ENCODE assay signal across 11 mouse cellular contexts in genomic region chr17:66711221-66712016, GRCm38 (mm10).
A peak's percentile ranks its signal among the peaks of the same experiment; 100 is the strongest.
DNase-seq lines count a peak whose midpoint lies in the region; ATAC-seq and TF ChIP-seq lines count a peak whose summit lies in the region.
"Had no signal": no experiment of that assay in that cellular context is flagged by ENCODE, and none has a peak within 500 bp of the region (broad histone marks: within the 10 kb centered on the region; RNA-seq: fewer than 3 reads in every experiment).

No protein-coding gene starts in this region.

- intact Hi-C loops in heart, postnatal 25 days (cut with DNase I) = no loop called here

- H3K4me1 ChIP-seq in lung, embryonic 15.5 days = peaks cover 35% of the 10 kb centered on the region
- H3K4me1 ChIP-seq in intestine, embryonic 15.5 days (replicated peaks) = peaks cover 16% of the 10 kb centered on the region
- peaks cover 26% of the 10 kb centered on the region; the same call in 1 of the 2 replicates for H3K4me1 ChIP-seq in small intestine, adult 2 months (ENCODE audit: control insufficient read depth, insufficient read depth, insufficient read length, low read length)
- H3K4me1 ChIP-seq: neural tube, embryonic 13.5 days had no signal

- H3K36me3 ChIP-seq in lung, embryonic 15.5 days = no peaks in the 10 kb centered on the region
- H3K36me3 ChIP-seq in intestine, embryonic 15.5 days = no peaks in the 10 kb centered on the region
- no peaks in the 10 kb centered on the region for H3K36me3 ChIP-seq in small intestine, adult 2 months (ENCODE audit: control insufficient read depth, insufficient read depth, low read length)
- H3K36me3 ChIP-seq: forebrain, embryonic 12.5 days; neural tube, embryonic 13.5 days had no signal

- H3K27ac ChIP-seq in lung, embryonic 15.5 days = peak overlapping the region; percentile 56
- peak overlapping the region; percentile 88 for H3K27ac ChIP-seq in intestine, embryonic 15.5 days
- H3K27ac ChIP-seq in small intestine, adult 2 months (ENCODE audit: insufficient read depth, low read depth, low read length) = peak overlapping the region; percentile 19
- H3K27ac ChIP-seq: forebrain, embryonic 12.5 days; neural tube, embryonic 13.5 days had no signal

- ATAC-seq in lung, embryonic 15.5 days (ENCODE audit: borderline replicate concordance, extremely low read depth, low FRiP score, low TSS enrichment) = peak; percentile 32; the same call in 1 of the 2 replicates
- ATAC-seq in intestine, embryonic 15.5 days = peak; percentile 90

- peak; percentile 89 for DNase-seq in heart, adult 11 months
- no peak for DNase-seq in heart, postnatal 25 days (ENCODE audit: low spot score)
- DNase-seq in lung, postnatal 14 days = no peak
- DNase-seq in cerebellum, postnatal 4 days (ENCODE audit: low spot score in 2 of 2) = no peak
- DNase-seq in ovary, postnatal 10 days (ENCODE audit: low spot score) = no peak
- DNase-seq: kidney, postnatal 10 days had no signal

- WGBS in lung, embryonic 15.5 days = 48% methylated on average over 6 of the region's 6 CpGs
- 38% methylated on average over 6 of the region's 6 CpGs for WGBS in intestine, embryonic 15.5 days
- 13% methylated on average over 6 of the region's 6 CpGs for WGBS in small intestine, adult 2 months

- no peak for TF ChIP-seq POLR2A in small intestine, adult 2 months (IDR thresholded peaks at IDR 0.05; ENCODE audit: low read depth, low read length)

- H3K4me2 ChIP-seq in lung, embryonic 15.5 days = no peak overlapping the region
- H3K4me2 ChIP-seq in intestine, embryonic 15.5 days (replicated peaks) = peak overlapping the region; percentile 22; the same call in 1 of the 2 replicates
- H3K4me2 ChIP-seq: forebrain, embryonic 12.5 days; neural tube, embryonic 13.5 days had no signal

- no peak overlapping the region for H3K9ac ChIP-seq in lung, embryonic 15.5 days
- H3K9ac ChIP-seq in intestine, embryonic 15.5 days = no peak overlapping the region
- H3K9ac ChIP-seq: forebrain, embryonic 12.5 days; neural tube, embryonic 13.5 days had no signal

- no peaks in the 10 kb centered on the region for H3K9me3 ChIP-seq in lung, embryonic 15.5 days
- H3K9me3 ChIP-seq in intestine, embryonic 15.5 days = no peaks in the 10 kb centered on the region
- H3K9me3 ChIP-seq: forebrain, embryonic 12.5 days; neural tube, embryonic 13.5 days had no signal

- TF ChIP-seq CTCF in small intestine, adult 2 months (IDR thresholded peaks at IDR 0.05; ENCODE audit: extremely low read depth, insufficient read length, insufficient replicate concordance, low read depth, low read length) = no peak

- no peak overlapping the region for H3K4me3 ChIP-seq in lung, embryonic 15.5 days
- no peak overlapping the region for H3K4me3 ChIP-seq in intestine, embryonic 15.5 days (replicated peaks)
- no peak overlapping the region for H3K4me3 ChIP-seq in small intestine, adult 2 months (ENCODE audit: low read depth, low read length)
- H3K4me3 ChIP-seq: forebrain, embryonic 12.5 days; neural tube, embryonic 13.5 days had no signal

- no peaks in the 10 kb centered on the region for H3K27me3 ChIP-seq in lung, embryonic 15.5 days
- H3K27me3 ChIP-seq in intestine, embryonic 15.5 days (replicated peaks) = no peaks in the 10 kb centered on the region
- no peaks in the 10 kb centered on the region for H3K27me3 ChIP-seq in small intestine, adult 2 months (ENCODE audit: control insufficient read depth, insufficient read depth, low read length)
- H3K27me3 ChIP-seq: forebrain, embryonic 12.5 days; neural tube, embryonic 13.5 days had no signal

Comparison
In these comparisons a context has a peak if more than half of its experiments do, and no peak if none do; other contexts are left out.
1. H3K27ac ChIP-seq: peak in every context shown above with its lines; median percentile 88 in intestine, embryonic 15.5 days; 56 in lung, embryonic 15.5 days; 19 in small intestine, adult 2 months.